Mouse (Mus musculus): ENCODE results near the gene Iqca. TPM values are rescaled to one million over a fixed set of nuclear protein-coding genes. Genes with fewer than 3 reads are reported as not detected.

The Iqca gene
- total and polyA plus RNA-seq, 2 experiments from 2014 or later = not detected

DNA sequence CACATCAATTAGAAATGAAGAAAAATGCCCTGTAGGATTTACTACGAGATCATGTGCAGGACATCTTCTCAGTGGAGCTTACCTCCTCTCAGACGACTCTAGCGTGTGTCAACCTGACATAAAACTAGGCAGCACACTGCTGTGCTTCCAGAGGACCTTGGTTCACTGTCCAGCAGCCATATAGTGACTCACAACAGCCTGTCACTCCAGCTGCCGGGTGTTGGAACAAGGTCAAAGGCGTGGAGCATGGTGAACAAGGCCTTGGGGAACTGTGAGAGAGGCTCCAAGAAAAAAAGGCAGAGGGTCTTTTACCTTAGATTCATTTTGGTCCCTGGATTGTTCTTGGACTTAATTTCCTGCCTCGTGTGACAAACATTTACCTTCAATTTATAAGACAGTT is 135.1 kb downstream of the Iqca start:
- no peak for DNase-seq (ENCODE audit: low spot score)
- WGBS = 54% methylated on average over 6 of the region's 6 CpGs

GRCm38 (mm10) chr1:90014446-90014845 is 138.8 kb downstream of the Iqca start, which contains the start of gene Asb18:
Gene Asb18, minus strand, starts transcription at chr1:90014666.
- WGBS = 23% methylated on average over 5 of the region's 5 CpGs

More for the DNA sequence above, 135.1 kb downstream of the Iqca start:
- TF ChIP-seq CTCF (IDR thresholded peaks at IDR 0.05; ENCODE audit: low read depth) = no peak
- no peak for TF ChIP-seq EP300 (IDR thresholded peaks at IDR 0.05; ENCODE audit: low read depth)
- Histone ChIP-seq H3K27ac (ENCODE audit: low read depth) (no peak overlapping the region), H3K9me3 (replicated peaks; ENCODE audit: control insufficient read depth, low read length) (no peaks in the 10 kb centered on the region), H3K4me3 (ENCODE audit: low read depth, low read length) (no peak overlapping the region), H3K4me2 (ENCODE audit: low read depth, low read length) (no peak overlapping the region), H3K36me3 (replicated peaks; ENCODE audit: control insufficient read depth, insufficient read depth, low read length) (no peaks in the 10 kb centered on the region), H3K9ac (replicated peaks; ENCODE audit: low read depth, low read length) (no peak overlapping the region), H3K27me3 (ENCODE audit: control insufficient read depth, insufficient read depth, low read length) (no peaks in the 10 kb centered on the region), H3K4me1 (ENCODE audit: control insufficient read depth, insufficient read depth) (peaks cover 9% of the 10 kb centered on the region; the same call in 1 of the 2 replicates)
- ATAC-seq (ENCODE audit: insufficient read depth, low read depth) = no peak

DNA sequence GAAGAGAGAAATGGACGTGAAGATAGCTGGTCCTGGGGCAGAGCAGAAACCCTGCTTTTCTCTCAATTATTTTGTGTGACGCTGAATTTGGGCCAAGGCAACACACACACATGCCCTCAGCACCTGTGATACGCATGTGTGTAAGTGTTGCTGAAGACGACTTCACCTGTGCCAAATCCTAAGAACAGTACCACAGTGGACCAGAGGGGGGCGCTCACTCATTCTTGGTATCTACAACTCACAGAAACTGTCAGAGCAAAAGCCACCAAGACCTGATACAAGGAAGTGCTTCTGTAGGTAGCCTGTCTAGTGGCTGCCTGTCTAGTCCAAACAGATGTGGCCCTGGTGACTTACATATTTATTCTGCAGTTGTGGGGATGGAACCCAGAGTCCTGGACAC is 139.9 kb downstream of the Iqca start:
- no peak overlapping the region for H3K27ac ChIP-seq (ENCODE audit: low read depth)
- ATAC-seq (ENCODE audit: insufficient read depth, low read depth) (no peak), DNase-seq (ENCODE audit: low spot score) (no peak)
- no peaks in the 10 kb centered on the region for H3K27me3 ChIP-seq (ENCODE audit: control insufficient read depth, insufficient read depth, low read length)
- H3K4me2 ChIP-seq (ENCODE audit: low read depth, low read length) = no peak overlapping the region
- H3K9me3 ChIP-seq (replicated peaks; ENCODE audit: control insufficient read depth, low read length) = no peaks in the 10 kb centered on the region
- peaks cover 9% of the 10 kb centered on the region; the same call in 1 of the 2 replicates for H3K4me1 ChIP-seq (ENCODE audit: control insufficient read depth, insufficient read depth)
- no peak for TF ChIP-seq CTCF (IDR thresholded peaks at IDR 0.05; ENCODE audit: low read depth)
- no peak for TF ChIP-seq EP300 (IDR thresholded peaks at IDR 0.05; ENCODE audit: low read depth)
- 80% methylated on average over 5 of the region's 5 CpGs for WGBS
- H3K9ac ChIP-seq (replicated peaks; ENCODE audit: low read depth, low read length) = no peak overlapping the region
- no peaks in the 10 kb centered on the region for H3K36me3 ChIP-seq (replicated peaks; ENCODE audit: control insufficient read depth, insufficient read depth, low read length)
- H3K4me3 ChIP-seq (ENCODE audit: low read depth, low read length) = no peak overlapping the region

More at GRCm38 (mm10) chr1:90014446-90014845, 138.8 kb downstream of the Iqca start, which contains the start of gene Asb18:
- H3K4me3 ChIP-seq (ENCODE audit: low read depth, low read length) = no peak within 1 kb of the TSS
- H3K9ac ChIP-seq (replicated peaks; ENCODE audit: low read depth, low read length) = no peak within 1 kb of the TSS
- no peak within 1 kb of the TSS for H3K4me2 ChIP-seq (ENCODE audit: low read depth, low read length)
- H3K27me3 ChIP-seq (ENCODE audit: control insufficient read depth, insufficient read depth, low read length) = no peaks in the 10 kb centered on the region
- peak; percentile 45 for DNase-seq (ENCODE audit: low spot score)
- peaks cover 9% of the 10 kb centered on the region; the same call in 1 of the 2 replicates for H3K4me1 ChIP-seq (ENCODE audit: control insufficient read depth, insufficient read depth)
- peak; percentile 86 for ATAC-seq (ENCODE audit: insufficient read depth, low read depth)
- no peaks in the 10 kb centered on the region for H3K9me3 ChIP-seq (replicated peaks; ENCODE audit: control insufficient read depth, low read length)
- TF ChIP-seq EP300 (IDR thresholded peaks at IDR 0.05; ENCODE audit: low read depth) (no peak), CTCF (IDR thresholded peaks at IDR 0.05; ENCODE audit: low read depth) (no peak)
- H3K27ac ChIP-seq (ENCODE audit: low read depth) = peak within 1 kb of the TSS; percentile 7
- no peaks in the 10 kb centered on the region for H3K36me3 ChIP-seq (replicated peaks; ENCODE audit: control insufficient read depth, insufficient read depth, low read length)

DNA sequence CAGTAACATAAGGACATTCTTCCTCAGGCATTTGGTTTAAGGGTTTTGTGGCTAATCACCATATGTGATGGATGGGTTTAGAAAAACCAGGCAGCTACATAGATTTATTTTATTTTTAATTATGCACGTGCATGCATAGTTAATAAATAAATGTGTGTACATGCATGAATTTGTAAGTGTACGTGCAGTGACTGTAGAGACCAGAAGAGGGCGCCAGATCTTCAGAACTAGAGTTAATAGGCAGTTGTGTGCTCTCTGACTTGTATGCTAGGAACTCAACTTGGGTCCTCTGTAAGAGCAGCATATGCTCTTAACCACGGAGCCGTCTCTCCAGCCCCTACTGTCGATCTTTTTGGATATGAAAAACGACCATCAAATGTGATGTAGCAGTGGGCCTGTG is 140.4 kb downstream of the Iqca start:
- Histone ChIP-seq H3K36me3 (replicated peaks; ENCODE audit: control insufficient read depth, insufficient read depth, low read length) (no peaks in the 10 kb centered on the region), H3K4me1 (ENCODE audit: control insufficient read depth, insufficient read depth) (peaks cover 5% of the 10 kb centered on the region; the same call in 1 of the 2 replicates), H3K4me3 (ENCODE audit: low read depth, low read length) (no peak overlapping the region), H3K9ac (replicated peaks; ENCODE audit: low read depth, low read length) (no peak overlapping the region), H3K9me3 (replicated peaks; ENCODE audit: control insufficient read depth, low read length) (no peaks in the 10 kb centered on the region), H3K4me2 (ENCODE audit: low read depth, low read length) (no peak overlapping the region), H3K27ac (ENCODE audit: low read depth) (no peak overlapping the region), H3K27me3 (ENCODE audit: control insufficient read depth, insufficient read depth, low read length) (no peaks in the 10 kb centered on the region)
- peak; percentile 14; the same call in 1 of the 2 replicates for TF ChIP-seq CTCF (IDR thresholded peaks at IDR 0.05; ENCODE audit: low read depth)
- TF ChIP-seq EP300 (IDR thresholded peaks at IDR 0.05; ENCODE audit: low read depth) = no peak
- no peak for ATAC-seq (ENCODE audit: insufficient read depth, low read depth)
- DNase-seq (ENCODE audit: low spot score) = no peak
- 69% methylated on average over 7 of the region's 7 CpGs for WGBS

GRCm38 (mm10) chr1:90012168-90012567 is 141.0 kb downstream of the Iqca start:
- H3K27ac ChIP-seq (ENCODE audit: low read depth) = no peak overlapping the region
- H3K36me3 ChIP-seq (replicated peaks; ENCODE audit: control insufficient read depth, insufficient read depth, low read length) = no peaks in the 10 kb centered on the region
- 81% methylated on average over 3 of the region's 3 CpGs for WGBS
- no peak overlapping the region for H3K4me3 ChIP-seq (ENCODE audit: low read depth, low read length)
- H3K4me1 ChIP-seq (ENCODE audit: control insufficient read depth, insufficient read depth) = no peaks in the 10 kb centered on the region
- TF ChIP-seq CTCF (IDR thresholded peaks at IDR 0.05; ENCODE audit: low read depth) (no peak), EP300 (IDR thresholded peaks at IDR 0.05; ENCODE audit: low read depth) (no peak)
- DNase-seq (ENCODE audit: low spot score) (no peak), ATAC-seq (ENCODE audit: insufficient read depth, low read depth) (no peak)
- no peaks in the 10 kb centered on the region for H3K27me3 ChIP-seq (ENCODE audit: control insufficient read depth, insufficient read depth, low read length)
- no peak overlapping the region for H3K4me2 ChIP-seq (ENCODE audit: low read depth, low read length)
- H3K9me3 ChIP-seq (replicated peaks; ENCODE audit: control insufficient read depth, low read length) = no peaks in the 10 kb centered on the region
- H3K9ac ChIP-seq (replicated peaks; ENCODE audit: low read depth, low read length) = no peak overlapping the region

DNA sequence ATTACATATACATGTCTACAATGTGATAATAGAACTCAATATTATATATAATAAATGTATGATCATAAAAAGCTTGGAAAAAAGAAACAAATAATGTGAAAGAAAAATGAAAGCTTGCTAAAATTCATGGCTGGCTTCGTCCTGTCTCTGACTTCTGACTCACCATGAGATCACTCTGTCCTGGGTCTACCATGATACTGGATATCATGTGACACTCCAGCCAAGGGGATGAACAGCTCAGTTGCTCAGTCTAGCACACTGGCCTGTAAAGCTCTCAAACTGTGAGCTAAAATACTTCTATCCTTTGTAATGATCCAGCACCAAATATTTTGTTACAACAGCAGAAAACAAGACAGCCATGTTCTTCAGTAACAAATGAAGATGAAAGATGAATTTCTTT is 143.1 kb downstream of the Iqca start:
- DNase-seq (ENCODE audit: low spot score) = no peak
- WGBS = 71% methylated on average over 1 of the region's 1 CpGs
- H3K36me3 ChIP-seq (replicated peaks; ENCODE audit: control insufficient read depth, insufficient read depth, low read length) = no peaks in the 10 kb centered on the region
- no peak overlapping the region for H3K9ac ChIP-seq (replicated peaks; ENCODE audit: low read depth, low read length)
- H3K27ac ChIP-seq (ENCODE audit: low read depth) = no peak overlapping the region
- H3K9me3 ChIP-seq (replicated peaks; ENCODE audit: control insufficient read depth, low read length) = no peaks in the 10 kb centered on the region
- H3K4me2 ChIP-seq (ENCODE audit: low read depth, low read length) = no peak overlapping the region
- no peaks in the 10 kb centered on the region for H3K27me3 ChIP-seq (ENCODE audit: control insufficient read depth, insufficient read depth, low read length)
- no peaks in the 10 kb centered on the region for H3K4me1 ChIP-seq (ENCODE audit: control insufficient read depth, insufficient read depth)
- TF ChIP-seq EP300 (IDR thresholded peaks at IDR 0.05; ENCODE audit: low read depth) = no peak
- TF ChIP-seq CTCF (IDR thresholded peaks at IDR 0.05; ENCODE audit: low read depth) = no peak
- no peak for ATAC-seq (ENCODE audit: insufficient read depth, low read depth)
- no peak overlapping the region for H3K4me3 ChIP-seq (ENCODE audit: low read depth, low read length)
